Mouse (Mus musculus) fibroblast of lung, adult 2 months (primary cell): ENCODE measurements around the gene Lims1.
A peak's percentile ranks its signal among the peaks of the same experiment; 100 is the strongest.

Source experiments
- DNase-seq: peaks from one replicate; pipeline ENCODE4 v3.0.0-alpha.2; 2011; ENCODE audit warnings: low read depth

Gene Lims1

GRCm38 (mm10) chr10:58383761-58384160, 60.5 kb downstream of the Lims1 start:
- no peak for DNase-seq

GRCm38 (mm10) chr10:58385629-58386028, 62.4 kb downstream of the Lims1 start:
- no peak for DNase-seq

GRCm38 (mm10) chr10:58386997-58387396, 63.7 kb downstream of the Lims1 start:
- DNase-seq = no peak

GRCm38 (mm10) chr10:58388648-58389047, 65.4 kb downstream of the Lims1 start:
- no peak for DNase-seq

- no peak for DNase-seq
Measured at GRCm38 (mm10) chr10:58389151-58389550, 65.9 kb downstream of the Lims1 start.

- DNase-seq = no peak
Measured at GRCm38 (mm10) chr10:58392435-58392834, 69.2 kb downstream of the Lims1 start.

- no peak for DNase-seq
Measured at GRCm38 (mm10) chr10:58393026-58394014, 70.1 kb downstream of the Lims1 start.

GRCm38 (mm10) chr10:58394170-58394569, 70.9 kb downstream of the Lims1 start:
- DNase-seq = no peak

GRCm38 (mm10) chr10:58395315-58395714, 72.0 kb downstream of the Lims1 start:
- DNase-seq = no peak

GRCm38 (mm10) chr10:58395723-58396122, 72.5 kb downstream of the Lims1 start:
- DNase-seq = no peak

GRCm38 (mm10) chr10:58396600-58396999, 73.3 kb downstream of the Lims1 start:
- peak; percentile 24 for DNase-seq

- DNase-seq = no peak
Measured at GRCm38 (mm10) chr10:58398941-58399340, 75.7 kb downstream of the Lims1 start.

GRCm38 (mm10) chr10:58401838-58402237, 78.6 kb downstream of the Lims1 start:
- no peak for DNase-seq

GRCm38 (mm10) chr10:58404639-58405038, 81.4 kb downstream of the Lims1 start:
- no peak for DNase-seq

GRCm38 (mm10) chr10:58405285-58405948, 82.2 kb downstream of the Lims1 start:
- no peak for DNase-seq

GRCm38 (mm10) chr10:58405949-58406305, 82.7 kb downstream of the Lims1 start:
- no peak for DNase-seq

GRCm38 (mm10) chr10:58412331-58412730, 89.1 kb downstream of the Lims1 start:
- no peak for DNase-seq

GRCm38 (mm10) chr10:58412852-58413251, 89.6 kb downstream of the Lims1 start:
- DNase-seq = no peak

GRCm38 (mm10) chr10:58416702-58417101, 93.4 kb downstream of the Lims1 start:
- no peak for DNase-seq

GRCm38 (mm10) chr10:58418290-58418971, 95.2 kb downstream of the Lims1 start:
- no peak for DNase-seq

- no peak for DNase-seq
Measured at GRCm38 (mm10) chr10:58427930-58428329, 104.7 kb downstream of the Lims1 start.

GRCm38 (mm10) chr10:58445850-58446249, 122.6 kb downstream of the Lims1 start:
- peak; percentile 46 for DNase-seq
